Mouse (Mus musculus) hindbrain, embryonic 10.5 days (tissue): ENCODE data around the gene Tex10. TPM values are rescaled to one million over a fixed set of nuclear protein-coding genes. Genes with fewer than 3 reads are reported as not detected.
"Not testable (repeated sequence)": the region's sequence is repeated elsewhere in the genome, so short reads cannot be mapped to it uniquely, and the experiment has no call there.

ENCODE experiments used
- DNase-seq: peaks from one replicate; pipeline ENCODE4 v3.0.0-alpha.2; 2017; ENCODE audit warnings: low spot score
- H3K27ac ChIP-seq: fragments of 300-500 bp; sonication (generic); 2 replicates; pipeline ENCODE4 v1.5.1; 2016; ENCODE audit warnings: mild to moderate bottlenecking, moderate library complexity
- H3K27me3 ChIP-seq: fragments of 300-500 bp; sonication (generic); 2 replicates; pipeline ENCODE4 v1.6.1; 2016; ENCODE audit warnings: mild to moderate bottlenecking; ENCODE audit not compliant: poor library complexity, insufficient read depth, severe bottlenecking
- H3K36me3 ChIP-seq: fragments of 300-500 bp; sonication (generic); 2 replicates; pipeline ENCODE4 v1.6.1; 2016; ENCODE audit warnings: mild to moderate bottlenecking, moderate library complexity
- H3K4me1 ChIP-seq: fragments of 300-500 bp; sonication (generic); replicated peaks from 2 replicates; pipeline ENCODE4 v1.6.1; 2016; ENCODE audit warnings: mild to moderate bottlenecking
- H3K4me3 ChIP-seq: fragments of 300-500 bp; sonication (generic); 2 replicates; pipeline ENCODE4 v1.5.1; 2016; ENCODE audit warnings: mild to moderate bottlenecking, moderate library complexity
- H3K9me3 ChIP-seq: fragments of 300-500 bp; sonication (generic); 2 replicates; pipeline ENCODE4 v1.6.1; 2016; ENCODE audit warnings: mild to moderate bottlenecking, moderate library complexity
- WGBS: fragments of 180-500 bp; shearing (Covaris S2); methylation state at CpG from one replicate; pipeline ENCODE4 v1.1.7; 2016; 5-methylcytosine and 5-hydroxymethylcytosine counted together
- polyA plus RNA-seq: library from polyadenylated mRNA; unstranded; fragments of >200 nt; fragmentation: Nextera tagmentation; extraction: Ambion mirVana; gene quantifications from 2 replicates; pipeline ENCODE4 v1.2.1, GENCODE M21; 2016

Tex10 gene
- polyA plus RNA-seq, 1 experiment from 2014 or later: 59.3 TPM

DNA sequence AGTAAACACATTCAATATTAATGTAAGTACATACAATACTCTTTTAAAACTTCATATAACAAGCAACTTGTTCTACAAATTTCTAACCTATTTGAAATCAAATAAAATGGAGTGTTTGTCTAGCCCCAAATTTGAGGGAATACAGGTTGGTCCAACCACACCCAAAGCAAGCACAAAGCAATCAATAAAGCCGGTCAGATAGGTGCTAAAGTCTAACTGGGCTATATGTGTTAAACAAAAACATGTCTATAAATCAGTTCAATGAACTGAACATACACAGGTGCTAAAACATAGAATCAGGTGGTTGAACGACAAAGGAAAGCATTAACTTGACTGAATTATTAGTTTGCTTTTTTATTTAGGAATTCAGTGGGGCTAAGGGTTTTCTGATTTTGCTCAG lies 45.2 kb downstream of the Tex10 start:
- H3K27me3 ChIP-seq: no peaks in the 10 kb centered on the region
- no peak overlapping the region for H3K27ac ChIP-seq
- H3K4me1 ChIP-seq: no peaks in the 10 kb centered on the region
- no peaks in the 10 kb centered on the region for H3K9me3 ChIP-seq
- no peak overlapping the region for H3K4me3 ChIP-seq
- WGBS: 95% methylated on average over 2 of the region's 2 CpGs
- no peak for DNase-seq
- H3K36me3 ChIP-seq: peaks cover 78% of the 10 kb centered on the region

DNA sequence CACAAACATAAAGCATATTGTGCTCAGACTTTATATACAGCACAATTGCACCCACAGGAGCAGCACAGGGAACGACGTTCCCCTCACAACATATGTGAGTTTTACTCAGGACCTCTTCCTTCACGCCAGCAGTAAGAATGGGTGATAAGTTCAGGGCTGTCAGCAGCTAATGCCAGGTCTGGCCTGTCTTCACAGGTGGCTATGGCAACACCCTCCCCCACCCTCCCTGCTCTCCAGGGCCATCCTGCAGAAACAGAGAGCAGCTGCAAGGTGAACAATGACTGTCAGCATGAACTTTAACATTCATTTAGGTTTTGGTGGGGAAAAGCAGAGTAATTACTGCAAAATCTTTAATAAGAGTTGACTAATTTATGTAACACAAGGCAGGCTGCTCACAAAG lies 45.8 kb downstream of the Tex10 start:
- Histone ChIP-seq H3K4me1 (no peaks in the 10 kb centered on the region), H3K27me3 (no peaks in the 10 kb centered on the region), H3K4me3 (no peak overlapping the region), H3K27ac (no peak overlapping the region), H3K9me3 (no peaks in the 10 kb centered on the region), H3K36me3 (peaks cover 76% of the 10 kb centered on the region)
- DNase-seq: no peak
- 85% methylated on average over 3 of the region's 3 CpGs for WGBS

DNA sequence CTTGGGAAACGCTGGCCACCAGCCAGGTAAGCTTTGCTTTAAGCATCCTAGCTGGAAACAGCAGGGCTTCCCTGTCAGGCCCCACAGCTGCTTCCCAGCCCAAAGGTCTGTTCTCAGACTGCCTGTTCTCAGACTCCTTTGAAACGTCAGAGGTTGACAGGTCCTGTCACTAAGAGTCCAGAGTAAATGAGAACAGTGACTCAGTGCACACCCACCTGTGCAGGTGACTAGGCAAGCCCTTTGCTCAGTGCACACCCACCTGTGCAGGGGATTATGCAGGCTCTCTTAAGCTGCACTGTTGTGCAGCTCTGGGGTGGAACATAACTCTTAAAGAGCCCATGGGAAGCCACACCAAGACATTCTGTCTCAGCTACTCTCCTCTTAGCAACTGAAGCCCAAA lies 49.5 kb downstream of the Tex10 start:
- Histone ChIP-seq H3K27me3 (no peaks in the 10 kb centered on the region), H3K4me1 (peaks cover 4% of the 10 kb centered on the region; the same call in 1 of the 2 replicates), H3K36me3 (peaks cover 72% of the 10 kb centered on the region), H3K9me3 (no peaks in the 10 kb centered on the region), H3K4me3 (no peak overlapping the region), H3K27ac (no peak overlapping the region)
- no peak for DNase-seq
- 63% methylated on average over 2 of the region's 2 CpGs for WGBS

DNA sequence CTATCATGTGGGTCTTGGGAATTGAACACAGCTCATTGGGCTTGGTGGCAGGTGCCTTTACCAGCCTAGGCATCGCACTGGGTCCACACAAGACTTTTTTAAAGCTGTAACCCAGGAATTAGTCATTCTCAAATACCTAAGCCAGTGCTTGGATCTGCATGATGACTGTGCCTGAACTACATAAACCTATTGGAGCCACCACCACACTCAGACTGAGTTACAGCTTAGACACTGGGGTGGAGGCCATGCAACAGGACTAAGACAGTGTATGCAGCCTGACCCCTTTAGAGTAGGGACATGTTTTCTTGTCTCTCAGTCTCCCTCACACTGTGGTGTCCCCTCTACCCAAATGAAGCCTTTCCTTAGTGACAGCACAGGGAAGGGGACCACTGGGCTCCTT lies 50.6 kb downstream of the Tex10 start:
- Histone ChIP-seq H3K9me3 (no peaks in the 10 kb centered on the region), H3K27me3 (no peaks in the 10 kb centered on the region), H3K27ac (no peak overlapping the region), H3K4me1 (peaks cover 4% of the 10 kb centered on the region; the same call in 1 of the 2 replicates), H3K36me3 (peaks cover 65% of the 10 kb centered on the region), H3K4me3 (no peak overlapping the region)
- WGBS: 100% methylated on average over 1 of the region's 1 CpGs
- DNase-seq: no peak

DNA sequence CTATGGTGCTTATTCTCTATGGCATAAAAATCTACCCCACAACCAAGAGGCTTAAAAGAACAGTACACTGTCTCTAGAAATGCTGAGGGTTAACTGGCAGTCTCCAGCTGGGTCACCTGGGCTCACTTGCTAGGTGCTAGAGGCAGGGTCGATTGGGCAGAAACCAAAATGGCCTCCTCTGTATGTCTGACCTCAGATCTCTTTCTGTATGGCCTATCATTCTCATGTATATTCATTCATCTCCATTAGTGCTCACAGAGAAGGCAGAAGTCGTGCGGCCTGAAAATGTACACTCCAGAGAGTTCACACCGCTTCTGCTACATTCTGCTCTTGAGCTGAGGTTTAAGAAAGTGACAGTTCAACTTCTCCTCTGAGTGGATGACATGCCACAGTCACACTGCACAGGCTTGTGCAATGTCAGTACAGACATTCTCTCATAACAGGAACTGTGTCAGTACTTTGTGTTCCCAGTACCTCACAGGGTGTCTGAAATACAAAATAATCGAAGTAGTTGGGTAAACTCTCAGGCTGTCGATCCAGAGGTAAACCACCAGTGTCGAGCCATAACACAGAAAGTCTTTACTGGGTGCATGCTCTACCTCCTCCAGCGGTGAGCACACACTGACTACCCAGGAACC lies 54.3 kb downstream of the Tex10 start:
- Histone ChIP-seq H3K27me3 (no peaks in the 10 kb centered on the region), H3K36me3 (peaks cover 46% of the 10 kb centered on the region)
- WGBS: 90% methylated on average over 8 of the region's 8 CpGs

DNA sequence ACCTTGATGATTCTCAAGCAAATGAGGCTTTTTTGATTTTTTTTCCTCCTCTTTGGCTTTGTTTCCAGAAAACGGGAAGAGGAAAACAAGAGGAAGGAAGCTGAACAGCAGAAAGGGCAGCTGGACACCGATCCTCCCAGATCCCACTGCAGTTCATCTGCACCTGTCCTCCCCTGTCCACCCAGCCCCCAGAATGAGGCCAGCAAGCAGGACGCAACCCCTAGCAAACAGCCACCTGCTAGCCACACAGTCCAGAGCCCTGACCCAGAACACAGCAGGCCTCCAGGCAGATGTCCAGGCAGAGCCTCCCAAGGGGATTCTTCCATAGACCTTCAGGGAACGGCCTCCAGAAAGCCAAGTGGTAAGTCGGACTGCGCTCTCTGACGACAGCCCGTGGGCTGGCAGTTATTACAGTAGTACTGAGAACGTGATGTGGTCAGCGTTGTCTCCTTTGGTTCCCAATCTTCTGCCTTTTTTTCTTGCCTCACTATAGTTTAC lies 57.4 kb downstream of the Tex10 start:
- no peak for DNase-seq
- Histone ChIP-seq H3K4me1 (peaks cover 8% of the 10 kb centered on the region; the same call in 1 of the 2 replicates), H3K36me3 (peaks cover 18% of the 10 kb centered on the region), H3K4me3 (no peak overlapping the region), H3K27me3 (no peaks in the 10 kb centered on the region), H3K9me3 (no peaks in the 10 kb centered on the region), H3K27ac (no peak overlapping the region)
- WGBS: 87% methylated on average over 10 of the region's 10 CpGs

More for the DNA sequence above, 54.3 kb downstream of the Tex10 start:
- H3K4me1 ChIP-seq: peaks cover 8% of the 10 kb centered on the region; the same call in 1 of the 2 replicates
- no peak overlapping the region for H3K27ac ChIP-seq
- DNase-seq: no peak
- no peaks in the 10 kb centered on the region for H3K9me3 ChIP-seq
- H3K4me3 ChIP-seq: no peak overlapping the region

DNA sequence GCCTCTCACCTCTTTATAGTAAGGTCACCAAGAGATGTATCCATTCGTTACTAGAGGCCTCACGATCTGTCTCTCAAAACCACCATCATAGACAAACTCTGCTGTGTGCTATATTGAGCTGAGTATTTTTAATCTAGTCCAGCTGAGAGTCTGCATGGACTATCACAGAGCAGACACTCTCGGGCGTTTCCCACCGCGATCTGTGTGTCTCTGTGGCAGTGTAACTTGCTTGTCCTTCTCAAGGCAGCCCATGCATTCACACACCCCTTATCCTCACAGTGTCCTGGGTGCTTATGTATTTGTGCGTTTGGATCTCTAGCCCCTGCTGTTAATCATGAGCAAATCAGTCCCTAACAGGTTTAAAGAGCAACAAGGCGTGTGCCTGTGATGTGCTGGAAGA lies 59.8 kb downstream of the Tex10 start:
- WGBS: 94% methylated on average over 8 of the region's 8 CpGs
- Histone ChIP-seq H3K4me1 (0 out of 2 replicates have a peak, but pooled peaks cover 7% of the 10 kb centered on the region), H3K27ac (no peak overlapping the region), H3K4me3 (no peak overlapping the region), H3K9me3 (no peaks in the 10 kb centered on the region), H3K27me3 (no peaks in the 10 kb centered on the region), H3K36me3 (no peaks in the 10 kb centered on the region)
- no peak for DNase-seq

DNA sequence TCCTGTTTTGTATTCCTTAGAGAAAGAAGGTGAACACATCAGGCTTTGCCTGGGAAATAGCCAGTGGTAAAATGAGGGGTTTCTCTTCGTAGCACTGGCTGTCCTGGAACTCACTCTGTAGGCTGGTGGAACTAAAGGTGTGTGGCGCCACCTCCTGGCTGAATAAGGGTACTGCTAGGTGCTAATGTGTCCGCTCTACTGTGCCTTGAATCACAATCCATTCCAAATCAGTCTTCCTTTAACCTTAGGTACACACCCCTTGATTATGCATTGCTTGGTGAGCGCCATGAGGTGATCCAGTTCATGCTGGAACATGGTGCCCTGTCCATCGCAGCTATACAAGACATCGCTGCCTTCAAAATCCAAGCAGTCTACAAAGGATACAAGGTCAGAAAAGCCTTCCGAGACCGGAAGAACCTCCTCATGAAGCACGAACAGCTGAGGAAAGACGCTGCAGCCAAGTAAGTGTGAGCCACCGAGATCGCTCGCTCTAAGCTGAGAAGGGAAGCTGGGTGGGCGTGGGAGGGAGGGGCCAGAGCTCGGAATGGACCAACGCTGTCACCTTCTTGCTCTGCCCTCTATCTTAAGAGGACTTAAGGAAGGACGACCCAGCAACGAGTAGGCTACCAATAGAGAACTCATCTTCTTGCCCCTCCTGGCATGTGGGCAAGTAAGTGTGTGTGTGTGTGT lies 65.8 kb downstream of the Tex10 start:
- Histone ChIP-seq H3K36me3 (no peaks in the 10 kb centered on the region), H3K27ac (no peak overlapping the region), H3K9me3 (no peaks in the 10 kb centered on the region), H3K27me3 (no peaks in the 10 kb centered on the region), H3K4me3 (no peak overlapping the region; the same call in 1 of the 2 replicates), H3K4me1 (0 out of 2 replicates have a peak, but pooled peaks cover 3% of the 10 kb centered on the region)
- 46% methylated on average over 18 of the region's 18 CpGs for WGBS
- DNase-seq: peak; percentile 67

DNA sequence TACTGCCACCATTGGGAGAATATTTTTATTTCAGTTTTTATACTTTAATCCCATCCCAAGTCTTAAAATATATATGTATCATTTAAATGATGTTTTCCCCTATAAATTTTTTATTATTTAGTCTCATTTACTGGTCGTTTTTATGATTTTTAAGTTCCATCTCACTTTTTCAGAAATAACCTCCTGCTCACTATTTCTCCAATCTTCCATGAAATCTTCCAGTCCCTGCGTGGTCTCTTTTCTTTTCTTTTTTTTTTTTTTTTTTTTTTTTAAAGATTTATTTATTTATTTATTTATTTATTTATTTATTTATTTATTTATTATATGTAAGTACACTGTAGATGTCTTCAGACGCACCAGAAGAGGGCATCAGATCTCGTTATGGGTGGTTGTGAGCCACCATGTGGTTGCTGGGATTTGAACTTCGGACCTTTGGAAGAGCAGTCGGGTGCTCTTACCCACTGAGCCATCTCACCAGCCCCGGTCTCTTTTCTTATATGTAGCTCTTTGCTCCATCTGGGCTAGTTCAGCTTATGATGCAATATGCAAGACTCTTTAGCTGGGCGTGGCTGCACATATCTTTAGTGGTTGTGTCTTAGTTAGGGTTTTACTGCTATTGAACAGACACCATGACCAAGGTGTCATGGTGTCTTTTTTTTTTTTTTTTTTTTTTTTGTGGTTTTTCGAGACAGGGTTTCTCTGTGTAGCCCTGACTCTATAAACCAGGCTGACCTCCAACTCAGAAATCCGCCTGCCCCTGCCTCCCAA lies 67.4 kb downstream of the Tex10 start:
- WGBS: 87% methylated on average over 10 of the region's 10 CpGs
- DNase-seq, H3K36me3 ChIP-seq, H3K9me3 ChIP-seq, H3K27ac ChIP-seq, H3K27me3 ChIP-seq, H3K4me1 ChIP-seq, H3K4me3 ChIP-seq: not testable (repeated sequence)

DNA sequence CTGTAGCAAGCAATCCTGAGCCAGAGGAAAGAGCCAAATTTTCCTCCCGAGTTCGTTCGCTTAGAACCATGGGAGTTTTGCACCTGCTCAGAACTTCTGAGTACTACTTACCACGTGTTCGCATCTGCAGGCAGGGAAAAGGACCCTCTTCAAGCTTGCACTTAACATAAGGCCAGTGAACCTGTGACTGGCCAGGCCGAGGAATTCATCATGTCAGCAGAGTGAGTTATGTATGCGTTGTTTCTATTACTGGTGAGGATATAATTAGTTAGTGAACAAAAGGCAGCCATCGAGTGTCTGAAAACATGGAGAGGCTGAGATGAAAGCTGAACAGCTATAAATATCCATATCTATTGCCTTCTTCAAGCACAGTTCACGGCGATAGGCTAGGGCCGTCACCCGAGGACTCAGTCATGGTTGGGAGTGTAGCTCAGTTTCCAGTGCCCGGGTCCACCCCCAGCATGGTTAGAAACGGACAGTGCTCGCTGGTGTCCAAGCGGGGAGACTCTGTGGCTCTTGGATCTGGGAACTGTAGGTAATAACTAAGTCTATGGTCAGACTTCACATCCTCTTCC lies 70.1 kb downstream of the Tex10 start:
- no peaks in the 10 kb centered on the region for H3K4me1 ChIP-seq
- whole genome bisulfite sequencing: 87% methylated on average over 16 of the region's 16 CpGs
- H3K27me3 ChIP-seq: no peaks in the 10 kb centered on the region
- no peak overlapping the region for H3K4me3 ChIP-seq
- no peak for DNase-seq
- no peaks in the 10 kb centered on the region for H3K36me3 ChIP-seq
- H3K27ac ChIP-seq: no peak overlapping the region
- no peaks in the 10 kb centered on the region for H3K9me3 ChIP-seq

DNA sequence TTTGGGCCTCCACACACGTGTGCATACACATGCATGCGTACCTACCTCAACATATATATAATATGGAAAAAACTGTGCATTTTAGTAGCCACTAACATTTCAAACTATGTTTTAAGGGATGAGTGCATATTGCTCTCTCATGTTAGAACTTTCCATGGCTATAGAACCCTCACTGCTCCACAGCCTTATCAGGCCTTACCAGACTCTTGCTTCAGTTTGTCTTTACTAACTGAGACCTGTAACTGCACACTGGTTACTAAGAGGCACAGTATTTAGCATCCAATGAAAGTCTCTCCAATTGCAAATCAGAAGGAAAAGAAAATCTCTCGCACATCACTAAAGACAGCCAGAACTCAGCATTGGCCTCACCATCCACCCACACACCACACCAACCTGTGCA lies 76.3 kb downstream of the Tex10 start:
- Histone ChIP-seq H3K27me3 (no peaks in the 10 kb centered on the region), H3K4me1 (no peaks in the 10 kb centered on the region), H3K27ac (no peak overlapping the region), H3K36me3 (peaks cover 3% of the 10 kb centered on the region; the same call in 1 of the 2 replicates), H3K4me3 (no peak overlapping the region), H3K9me3 (no peaks in the 10 kb centered on the region)
- DNase-seq: no peak
- WGBS: 94% methylated on average over 3 of the region's 3 CpGs

DNA sequence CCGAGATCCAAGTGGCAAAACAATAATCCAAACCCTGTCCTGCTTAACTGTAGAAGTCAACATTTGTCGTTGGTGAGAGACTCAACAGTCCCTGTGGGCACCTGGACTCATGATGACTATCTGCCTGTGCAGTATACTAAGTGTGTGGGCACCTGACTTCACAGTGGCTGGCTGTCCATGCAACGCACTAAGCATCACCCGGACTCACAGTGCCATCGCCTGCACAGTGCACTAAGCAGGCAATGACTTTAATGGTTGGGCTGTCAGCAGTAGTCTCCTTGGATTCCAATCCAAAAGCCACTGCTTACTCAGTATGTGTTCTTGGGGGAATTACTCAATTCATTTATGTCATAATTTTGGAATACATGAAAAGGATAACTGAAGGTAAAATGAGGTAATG lies 90.8 kb downstream of the Tex10 start:
- WGBS: 86% methylated on average over 5 of the region's 5 CpGs
- H3K9me3 ChIP-seq: no peaks in the 10 kb centered on the region
- no peaks in the 10 kb centered on the region for H3K36me3 ChIP-seq
- no peak overlapping the region for H3K4me3 ChIP-seq
- DNase-seq: no peak
- H3K27ac ChIP-seq: no peak overlapping the region
- H3K4me1 ChIP-seq: no peaks in the 10 kb centered on the region
- H3K27me3 ChIP-seq: no peaks in the 10 kb centered on the region
